Mouse (Mus musculus) megakaryocyte, embryonic 14.5 days (primary cell): ENCODE results near the gene Gm20388.

Experiments used
- FLI1 ChIP-seq: IDR thresholded peaks from 2 replicates; pipeline ENCODE4 v1.6.1; 2012; ENCODE audit warnings: low read length, inconsistent platforms, mixed read lengths
- GATA1 ChIP-seq: IDR thresholded peaks from 3 replicates; pipeline ENCODE4 v1.6.1; 2012; ENCODE audit warnings: mixed read lengths, low read length, inconsistent platforms, borderline replicate concordance

DNA sequence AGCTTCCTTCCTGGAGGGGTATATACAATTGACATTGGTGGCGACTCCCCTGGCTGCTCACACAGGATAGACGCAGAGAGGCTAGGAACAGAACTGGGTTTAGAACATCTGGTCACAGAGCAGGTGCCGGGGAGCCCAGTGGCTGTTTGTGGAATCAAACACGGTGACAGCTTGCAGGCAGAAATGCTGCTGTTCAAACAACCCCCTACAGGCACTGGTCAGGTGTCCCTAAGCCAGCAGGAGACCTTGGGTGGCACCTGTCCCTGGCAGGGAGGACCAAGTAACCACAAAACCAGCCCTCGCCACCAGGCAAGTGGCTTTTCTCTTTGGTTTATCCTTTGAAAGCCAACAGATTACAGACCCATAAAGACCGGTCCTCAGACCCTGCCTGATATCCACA lies 2761.3 kb downstream of the Gm20388 start:
- TF ChIP-seq GATA1 = no peak
- TF ChIP-seq FLI1 = no peak
